Mouse (Mus musculus) right cerebral cortex, postnatal 36 days (tissue): ENCODE data around the gene Hoxc4.

Source experiments
- DNase-seq, 2 experiments: peaks; one replicate each; pipeline ENCODE4 v3.0.0; 2022; ENCODE audit warnings: low spot score in 2 of 2, mixed read lengths in 1 of 2

Gene Hoxc4

DNA sequence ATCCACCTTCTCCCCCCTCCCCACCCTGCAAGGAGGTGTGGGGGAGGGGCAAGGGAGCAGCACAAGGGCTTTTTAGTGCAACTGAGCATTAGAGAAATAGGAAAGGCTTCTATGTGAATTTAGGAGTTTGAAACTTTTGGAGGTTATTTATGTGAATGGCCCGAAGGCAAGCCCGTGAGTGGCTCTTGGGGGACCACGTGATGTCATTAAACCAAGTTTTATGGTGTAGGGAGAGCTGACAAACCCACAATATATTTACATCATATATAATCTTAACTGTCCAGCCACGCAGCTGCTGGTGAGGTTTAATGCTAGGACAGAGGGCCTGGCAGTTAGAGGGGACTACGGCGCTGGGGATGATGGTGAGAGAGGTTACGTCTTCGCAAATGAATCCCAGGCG lies at the start of gene Hoxc4:
Hoxc4 (plus strand) TSS at position 299 of the 400 bp plus-strand sequence.
- DNase-seq, result no peak

DNA sequence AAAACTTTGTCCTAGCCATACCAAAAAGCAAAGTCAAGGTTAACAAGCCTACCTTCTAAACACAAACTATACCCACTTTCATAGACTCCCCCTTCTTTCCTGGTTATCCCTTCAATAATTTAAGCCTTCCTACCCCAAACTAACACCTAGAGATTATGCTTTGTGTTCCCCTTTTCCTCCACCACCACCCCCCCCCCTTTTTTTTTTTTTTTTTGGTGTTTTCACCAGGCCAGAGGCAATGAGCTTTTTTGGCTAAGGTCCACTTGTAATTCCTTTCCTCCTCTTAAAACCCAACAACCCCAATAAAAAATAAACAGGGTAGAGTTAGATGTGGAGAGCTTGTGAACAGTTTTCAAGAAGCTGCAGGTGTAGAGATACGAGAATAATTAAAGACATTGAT lies 49.4 kb upstream of the Hoxc4 start:
- DNase-seq, result no peak

DNA sequence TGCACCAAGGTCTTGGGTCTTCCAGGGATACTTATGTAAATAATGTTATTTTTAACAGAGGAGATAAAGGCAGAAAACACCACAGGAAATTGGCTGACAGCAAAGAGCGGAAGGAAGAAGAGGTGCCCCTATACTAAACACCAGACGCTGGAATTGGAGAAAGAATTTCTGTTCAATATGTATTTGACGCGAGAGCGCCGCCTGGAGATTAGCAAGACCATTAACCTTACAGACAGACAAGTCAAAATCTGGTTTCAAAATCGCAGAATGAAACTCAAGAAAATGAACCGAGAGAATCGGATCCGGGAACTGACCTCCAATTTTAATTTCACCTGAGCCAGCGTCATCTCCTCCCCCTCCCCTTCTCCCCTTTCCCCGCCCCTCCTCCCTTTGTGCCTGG lies 48.0 kb upstream of the Hoxc4 start:
- no peak for DNase-seq

GRCm38 (mm10) chr15:102972254-102972653 lies 46.5 kb upstream of the Hoxc4 start:
- no peak for DNase-seq

GRCm38 (mm10) chr15:102972753-102973152 lies 46.0 kb upstream of the Hoxc4 start:
- no peak for DNase-seq

- no peak for DNase-seq
Observed at GRCm38 (mm10) chr15:102975034-102975433, 43.7 kb upstream of the Hoxc4 start.

GRCm38 (mm10) chr15:102975688-102976111 lies 43.0 kb upstream of the Hoxc4 start:
- DNase-seq, result no peak

GRCm38 (mm10) chr15:102976171-102976570 lies 42.6 kb upstream of the Hoxc4 start, which contains the start of gene Hoxc9:
Gene Hoxc9 (plus strand): TSS chr15:102976439.
- DNase-seq, result no peak

DNA sequence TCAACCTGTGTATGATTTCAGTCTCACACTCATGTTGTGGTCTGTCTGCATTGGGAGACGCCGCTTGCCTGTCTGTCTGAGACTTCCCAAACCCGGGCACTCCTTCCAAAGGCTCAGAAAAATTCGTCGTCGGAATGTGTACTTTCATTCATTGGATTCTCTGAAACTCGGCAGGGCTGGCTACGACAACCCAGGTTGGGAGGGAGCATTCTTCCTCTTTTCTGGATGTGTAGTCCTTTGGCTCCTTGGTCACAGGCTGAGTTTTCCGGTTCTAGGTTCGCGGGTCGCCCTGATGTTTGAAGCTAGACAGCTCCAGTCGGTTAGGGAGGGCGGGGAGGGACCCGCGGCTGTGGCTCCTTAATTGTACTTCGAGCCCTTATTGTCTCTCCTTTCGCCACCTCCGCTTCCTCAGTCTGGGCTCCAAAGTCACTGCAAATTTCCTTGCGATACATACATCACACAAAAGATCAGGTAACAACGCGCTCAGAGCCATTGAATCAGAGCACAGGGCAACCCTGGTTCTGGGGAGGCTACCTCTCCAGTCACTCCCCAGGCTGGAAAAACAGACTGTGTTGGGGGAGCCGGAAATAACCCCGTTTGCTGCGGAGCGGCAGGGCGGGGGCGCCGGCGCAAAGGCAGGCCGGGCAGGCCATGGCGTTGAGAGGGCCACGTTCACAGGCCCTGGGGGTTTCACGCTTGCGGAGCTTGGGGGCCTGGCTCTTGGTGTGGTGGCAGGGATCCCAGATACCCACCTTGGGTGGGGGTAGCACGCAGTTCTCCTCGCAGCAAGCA lies 41.9 kb upstream of the Hoxc4 start:
- no peak for DNase-seq

- no peak for DNase-seq
Observed at GRCm38 (mm10) chr15:102977423-102977974, 41.2 kb upstream of the Hoxc4 start.

DNA sequence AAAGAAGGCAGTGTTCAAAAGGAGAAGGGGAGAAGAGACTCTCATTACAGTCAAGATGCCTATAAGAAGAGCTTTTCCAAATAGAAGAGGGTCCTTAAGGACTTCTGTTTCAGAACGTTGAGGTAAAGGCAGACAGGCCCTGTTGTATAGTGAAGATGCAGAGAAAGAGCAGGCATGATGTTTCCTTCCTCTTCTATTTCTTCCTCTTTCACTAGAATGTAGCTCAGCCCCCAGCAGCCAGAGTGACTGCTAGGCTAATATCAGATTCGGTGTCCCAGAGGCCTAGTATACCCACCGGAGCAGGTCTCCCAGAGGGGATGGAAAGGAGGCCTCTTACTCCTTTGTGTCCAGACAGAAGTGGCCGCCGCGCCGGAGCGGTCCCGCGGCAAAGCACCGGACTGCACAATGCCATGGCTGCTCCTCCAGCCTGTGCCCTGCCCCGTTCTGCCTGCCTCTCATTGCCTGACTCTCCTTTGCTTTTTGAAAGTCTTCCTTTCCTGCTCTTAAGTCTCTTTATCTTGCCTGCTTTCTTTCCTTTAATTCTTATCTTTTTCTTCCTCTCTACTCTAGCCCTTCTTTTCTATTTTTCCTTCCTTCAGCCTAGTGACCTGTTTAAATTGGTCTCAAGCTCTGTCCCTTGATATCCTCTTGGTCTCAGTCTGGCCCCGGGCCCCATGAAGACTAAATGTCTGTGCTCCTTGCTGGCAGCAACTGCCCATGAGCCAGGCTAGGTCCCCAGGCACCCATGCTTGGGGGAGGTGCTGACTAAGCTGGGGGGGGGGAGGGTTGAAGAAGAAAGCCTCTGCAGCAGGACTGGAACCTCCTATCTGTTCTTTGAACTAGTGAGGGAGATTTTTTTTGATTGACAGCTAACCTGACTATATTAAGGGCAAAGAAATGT lies 39.9 kb upstream of the Hoxc4 start:
- DNase-seq, result no peak

GRCm38 (mm10) chr15:102979936-102980335 lies 38.8 kb upstream of the Hoxc4 start:
- no peak for DNase-seq

- DNase-seq, result no peak
Observed at GRCm38 (mm10) chr15:102980352-102980751, 38.4 kb upstream of the Hoxc4 start.

- DNase-seq, result no peak
Observed at GRCm38 (mm10) chr15:102980912-102981311, 37.8 kb upstream of the Hoxc4 start.

GRCm38 (mm10) chr15:102981379-102982288 lies 37.1 kb upstream of the Hoxc4 start:
- DNase-seq, result no peak

GRCm38 (mm10) chr15:102983716-102984115 lies 35.0 kb upstream of the Hoxc4 start:
- DNase-seq, result no peak

DNA sequence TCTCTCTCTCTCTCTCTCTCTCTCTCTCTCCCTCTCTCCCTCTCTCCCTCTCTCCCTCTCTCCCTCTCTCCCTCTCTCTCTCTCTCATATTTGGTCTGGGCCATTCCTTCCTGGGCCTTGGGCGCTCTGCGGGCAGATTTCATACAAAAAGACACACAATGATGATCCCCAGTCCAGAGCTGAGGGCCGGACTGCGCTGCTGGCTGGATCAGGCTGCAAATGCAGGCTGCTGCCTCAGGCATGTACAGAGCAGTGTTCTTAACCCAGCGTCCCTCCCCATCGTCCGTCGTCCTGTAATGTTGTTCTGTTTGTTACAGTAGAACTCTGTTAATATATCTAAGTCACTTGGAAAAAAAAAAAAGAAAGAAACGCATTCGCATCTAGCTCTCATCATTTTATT lies 34.2 kb upstream of the Hoxc4 start:
- DNase-seq, result no peak

DNA sequence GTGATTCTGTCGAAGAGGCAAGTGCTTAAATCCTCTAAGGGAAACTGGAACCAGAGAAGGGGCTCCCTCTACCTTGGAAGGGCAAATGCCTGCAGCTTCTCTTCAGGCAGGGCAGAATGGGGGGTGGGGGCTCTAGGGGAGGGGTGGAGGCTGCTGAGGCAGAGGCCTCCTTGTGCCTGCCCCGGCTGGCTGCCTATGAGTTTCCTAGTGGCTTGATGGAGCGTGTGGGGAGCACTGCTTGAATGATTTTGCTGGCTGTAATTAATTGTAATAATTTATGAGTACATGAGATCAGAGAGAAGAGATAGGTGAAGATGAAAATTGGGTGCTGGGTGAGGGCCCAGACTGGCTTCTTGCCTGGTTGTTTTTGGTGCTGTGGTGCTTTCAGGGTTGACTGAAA lies 33.8 kb upstream of the Hoxc4 start:
- no peak for DNase-seq

- peak; percentile 65 for DNase-seq
Observed at GRCm38 (mm10) chr15:102987124-102987833, 31.5 kb upstream of the Hoxc4 start.

- DNase-seq, result no peak
Observed at GRCm38 (mm10) chr15:102988078-102988477, 30.7 kb upstream of the Hoxc4 start.
